Mouse (Mus musculus) MEL (cell line): Measurements from ENCODE around the gene Supt16. TPM values are rescaled to one million over a fixed set of nuclear protein-coding genes. Genes with fewer than 3 reads are reported as not detected.

Source experiments
- DNase-seq: peaks from one replicate; pipeline ENCODE4 v3.0.0; 2011; ENCODE audit warnings: low read depth, low spot score
- H3K27ac ChIP-seq: 2 replicates; pipeline ENCODE4 v1.5.1; 2012; ENCODE audit warnings: low read depth, mild to moderate bottlenecking, control low read depth, low read length, moderate library complexity; ENCODE audit not compliant: control insufficient read depth
- H3K27me3 ChIP-seq, 2 experiments: fragments of 150-350 bp in 1 of 2; sonication (generic) in 1 of 2; 2 replicates each; pipeline ENCODE4 v1.6.1; 2012; ENCODE audit warnings: low read length in 2 of 2, mild to moderate bottlenecking in 2 of 2, improper control_type of control experiment in 1 of 2, moderate library complexity in 1 of 2; ENCODE audit not compliant: insufficient read depth in 2 of 2, control insufficient read depth in 1 of 2
- H3K36me3 ChIP-seq, 2 experiments: 2 replicates each; pipeline ENCODE4 v1.6.1; 2012 to 2014; ENCODE audit warnings: low read length in 2 of 2, improper control_type of control experiment in 1 of 2, inconsistent platforms in 1 of 2, mild to moderate bottlenecking in 1 of 2; ENCODE audit not compliant: insufficient read depth in 2 of 2, control insufficient read depth in 1 of 2
- H3K4me1 ChIP-seq, 2 experiments: fragments of 150-350 bp in 1 of 2; sonication (generic) in 1 of 2; 2 replicates each; pipeline ENCODE4 v1.6.1; 2012; ENCODE audit warnings: low read length in 2 of 2, improper control_type of control experiment in 1 of 2, mild to moderate bottlenecking in 1 of 2; ENCODE audit not compliant: insufficient read depth in 2 of 2, control insufficient read depth in 1 of 2
- H3K4me3 ChIP-seq, 2 experiments: fragments of 150-350 bp in 1 of 2; sonication (generic) in 1 of 2; 2 replicates each; pipeline ENCODE4 v1.5.1; 2012; ENCODE audit warnings: low read depth in 2 of 2, low read length in 2 of 2, mild to moderate bottlenecking in 2 of 2, moderate library complexity in 2 of 2, control low read depth in 1 of 2, improper control_type of control experiment in 1 of 2; ENCODE audit not compliant: control insufficient read depth in 1 of 2, insufficient read depth in 1 of 2
- H3K79me2 ChIP-seq: 2 replicates; pipeline ENCODE4 v1.6.1; 2012; ENCODE audit warnings: mild to moderate bottlenecking, low read length, moderate library complexity; ENCODE audit not compliant: control insufficient read depth, poor library complexity, insufficient read depth
- H3K9ac ChIP-seq: 2 replicates; pipeline ENCODE4 v1.6.1; 2012; ENCODE audit warnings: low read depth, mild to moderate bottlenecking, control low read depth, low read length, moderate library complexity; ENCODE audit not compliant: control insufficient read depth, poor library complexity, severe bottlenecking
- H3K9me3 ChIP-seq: fragments of 150-350 bp; sonication (generic); replicated peaks from 2 replicates; pipeline ENCODE4 v1.6.1; 2012; ENCODE audit warnings: mild to moderate bottlenecking, low read length, improper control_type of control experiment, moderate library complexity; ENCODE audit not compliant: insufficient read depth
- BHLHE40 ChIP-seq: IDR thresholded peaks from 2 replicates; pipeline ENCODE4 v1.6.1; 2012; ENCODE audit warnings: low read depth, mild to moderate bottlenecking, inconsistent platforms, low read length, improper control_type of control experiment, borderline replicate concordance
- CHD1 ChIP-seq: IDR thresholded peaks from 2 replicates; pipeline ENCODE4 v1.6.1; 2012; ENCODE audit warnings: low read depth, mild to moderate bottlenecking, inconsistent platforms, low read length, improper control_type of control experiment
- CHD2 ChIP-seq: IDR thresholded peaks from 2 replicates; pipeline ENCODE4 v1.6.1; 2011; ENCODE audit warnings: low read length, improper control_type of control experiment
- CTCF ChIP-seq, 3 experiments: IDR thresholded peaks in 2 of 3; conservative IDR thresholded peaks in 1 of 3; 2 replicates each; pipeline ENCODE4 v1.5.1; 2011 to 2012; ENCODE audit warnings: low read length in 3 of 3, low read depth in 2 of 3, mild to moderate bottlenecking in 2 of 3, improper control_type of control experiment in 1 of 3, inconsistent platforms in 1 of 3, mixed read lengths in 1 of 3, moderate library complexity in 1 of 3; ENCODE audit not compliant: control insufficient read depth in 1 of 3, insufficient read depth in 1 of 3, poor library complexity in 1 of 3, severe bottlenecking in 1 of 3
- E2F4 ChIP-seq: IDR thresholded peaks from 2 replicates; pipeline ENCODE4 v1.6.1; 2011; ENCODE audit warnings: low read depth, low read length, improper control_type of control experiment, borderline replicate concordance
- ELF1 ChIP-seq: IDR thresholded peaks from 2 replicates; pipeline ENCODE4 v1.6.1; 2014; ENCODE audit warnings: low read depth, mild to moderate bottlenecking, inconsistent platforms, low read length, improper control_type of control experiment, moderate library complexity
- ETS1 ChIP-seq: IDR thresholded peaks from 2 replicates; pipeline ENCODE4 v1.6.1; 2012; ENCODE audit warnings: low read depth, mild to moderate bottlenecking, inconsistent platforms, low read length, improper control_type of control experiment, moderate library complexity
- HCFC1 ChIP-seq: IDR thresholded peaks from 2 replicates; pipeline ENCODE4 v1.6.1; 2012; ENCODE audit warnings: low read depth, mild to moderate bottlenecking, inconsistent platforms, low read length, improper control_type of control experiment, moderate library complexity
- KAT2A ChIP-seq: conservative IDR thresholded peaks from 2 replicates; pipeline ENCODE4 v1.6.1; 2012; ENCODE audit warnings: low read depth, low read length, improper control_type of control experiment, inconsistent platforms
- MAX ChIP-seq: IDR thresholded peaks from 2 replicates; pipeline ENCODE4 v1.6.1; 2011; ENCODE audit warnings: low read length, improper control_type of control experiment
- MAZ ChIP-seq: IDR thresholded peaks from 2 replicates; pipeline ENCODE4 v1.6.1; 2012; ENCODE audit warnings: low read depth, mild to moderate bottlenecking, inconsistent platforms, low read length, improper control_type of control experiment
- MXI1 ChIP-seq: IDR thresholded peaks from 2 replicates; pipeline ENCODE4 v1.6.1; 2011; ENCODE audit warnings: mild to moderate bottlenecking, low read depth, low read length, improper control_type of control experiment
- MYC ChIP-seq: IDR thresholded peaks from 2 replicates; pipeline ENCODE4 v1.6.1; 2011; ENCODE audit warnings: low read depth, mild to moderate bottlenecking, low read length, improper control_type of control experiment, moderate library complexity
- NELFE ChIP-seq: IDR thresholded peaks from 2 replicates; pipeline ENCODE4 v1.6.1; 2011; ENCODE audit warnings: low read depth, low read length, improper control_type of control experiment
- NRF1 ChIP-seq: IDR thresholded peaks from 2 replicates; pipeline ENCODE4 v1.6.1; 2014; ENCODE audit warnings: low read depth, mild to moderate bottlenecking, inconsistent platforms, low read length, improper control_type of control experiment, moderate library complexity; ENCODE audit not compliant: poor library complexity, insufficient read depth, severe bottlenecking
- POLR2A ChIP-seq, 2 experiments: IDR thresholded peaks; 2 replicates each; pipeline ENCODE4 v1.6.1; 2011 to 2012; ENCODE audit warnings: low read length in 2 of 2, mild to moderate bottlenecking in 2 of 2, control low read depth in 1 of 2, improper control_type of control experiment in 1 of 2, low read depth in 1 of 2, moderate library complexity in 1 of 2; ENCODE audit not compliant: control insufficient read depth in 1 of 2, insufficient read depth in 1 of 2, poor library complexity in 1 of 2
- POLR2AphosphoS2 ChIP-seq: IDR thresholded peaks from 2 replicates; pipeline ENCODE4 v1.6.1; 2011; ENCODE audit warnings: low read length, improper control_type of control experiment
- POLR2AphosphoS5 ChIP-seq: IDR thresholded peaks from 2 replicates; pipeline ENCODE4 v1.6.1; 2012; ENCODE audit warnings: low read depth, borderline replicate concordance, mild to moderate bottlenecking, inconsistent platforms, low read length, moderate library complexity, mixed read lengths
- RAD21 ChIP-seq: IDR thresholded peaks from 2 replicates; pipeline ENCODE4 v1.6.1; 2011; ENCODE audit warnings: mild to moderate bottlenecking, low read depth, low read length, improper control_type of control experiment
- RCOR1 ChIP-seq: IDR thresholded peaks from 2 replicates; pipeline ENCODE4 v1.6.1; 2012; ENCODE audit warnings: low read depth, mild to moderate bottlenecking, inconsistent platforms, low read length, improper control_type of control experiment
- SIN3A ChIP-seq: IDR thresholded peaks from 2 replicates; pipeline ENCODE4 v1.6.1; 2012; ENCODE audit warnings: low read length, improper control_type of control experiment, inconsistent platforms
- TBP ChIP-seq: IDR thresholded peaks from 2 replicates; pipeline ENCODE4 v1.8.0; 2011; ENCODE audit warnings: low read depth, low read length, improper control_type of control experiment
- TCF12 ChIP-seq: IDR thresholded peaks from 2 replicates; pipeline ENCODE4 v1.6.1; 2014; ENCODE audit warnings: low read depth, mild to moderate bottlenecking, inconsistent platforms, low read length, improper control_type of control experiment, moderate library complexity
- UBTF ChIP-seq: IDR thresholded peaks from 2 replicates; pipeline ENCODE4 v1.6.1; 2012; ENCODE audit warnings: low read depth, mild to moderate bottlenecking, inconsistent platforms, low read length, improper control_type of control experiment, moderate library complexity, borderline replicate concordance; ENCODE audit not compliant: insufficient read depth
- USF1 ChIP-seq: IDR thresholded peaks from 2 replicates; pipeline ENCODE4 v1.6.1; 2014; ENCODE audit warnings: low read depth, mild to moderate bottlenecking, inconsistent platforms, low read length, improper control_type of control experiment, moderate library complexity
- USF2 ChIP-seq, 2 experiments: IDR thresholded peaks; 2 replicates each; pipeline ENCODE4 v1.6.1; 2011 to 2012; ENCODE audit warnings: improper control_type of control experiment in 2 of 2, low read length in 2 of 2, borderline replicate concordance in 1 of 2, inconsistent platforms in 1 of 2, low read depth in 1 of 2, mild to moderate bottlenecking in 1 of 2; ENCODE audit not compliant: insufficient read depth in 1 of 2
- ZC3H11A ChIP-seq: IDR thresholded peaks from 2 replicates; pipeline ENCODE4 v1.6.1; 2012; ENCODE audit warnings: low read depth, mild to moderate bottlenecking, inconsistent platforms, low read length, improper control_type of control experiment
- ZKSCAN1 ChIP-seq: IDR thresholded peaks from 2 replicates; pipeline ENCODE4 v1.6.1; 2012; ENCODE audit warnings: low read depth, mild to moderate bottlenecking, inconsistent platforms, low read length, improper control_type of control experiment, moderate library complexity
- ZMIZ1 ChIP-seq: IDR thresholded peaks from 2 replicates; pipeline ENCODE4 v1.6.1; 2012; ENCODE audit warnings: low read depth, mild to moderate bottlenecking, inconsistent platforms, low read length, improper control_type of control experiment, moderate library complexity
- polyA plus RNA-seq, 2 experiments: library from polyadenylated mRNA; stranded (reverse) in 1 of 2; unstranded in 1 of 2; fragments of >175 nt in 1 of 2; fragments of >200 nt in 1 of 2; gene quantifications; 2 replicates each; pipeline versions ENCODE4 v1.2.1 to v1.2.4; 2012; ENCODE audit warnings: low replicate concordance in 2 of 2, low read depth in 1 of 2; ENCODE audit not compliant: insufficient read length in 2 of 2, insufficient read depth in 1 of 2, missing spikeins in 1 of 2
- total RNA-seq: library from RNA; depleted of rRNA; stranded (reverse); fragments of 300-350 nt; gene quantifications from 2 replicates; pipeline ENCODE4 v1.2.3, GENCODE M21; 2012; rRNA removed

The Supt16 gene
- total RNA-seq (87.1 and 97.3 TPM in 2 replicates), polyA plus RNA-seq (100 to 1,000 TPM; 114 to 145 TPM)

GRCm38 (mm10) chr14:52197156-52197878 lies at the start of gene Supt16:
Gene Supt16, minus strand, starts transcription at chr14:52197416.
- peak within 1 kb of the TSS; percentile 94 to 99 for H3K4me3 ChIP-seq
- H3K9me3 ChIP-seq = no peaks in the 10 kb centered on the region
- TF ChIP-seq RAD21 (no peak), ELF1 (peak; percentile 84), ETS1 (0 out of 2 replicates have a peak, but pooled peaks have one; percentile 15), MXI1 (no peak; the same call in none of the 2 replicates), SIN3A (peak; percentile 84), HCFC1 (peak; percentile 93), USF2 (IDR thresholded peaks at IDR 0.05; ENCODE audit: borderline replicate concordance in 1 of 2, insufficient read depth in 1 of 2, low read depth in 1 of 2, low read length in 2 of 2) (peak; percentile 81 to 91), E2F4 (peak; percentile 78; the same call in 1 of the 2 replicates), MAZ (peak; percentile 81), KAT2A (peak; percentile 77; the same call in 1 of the 2 replicates), POLR2A (IDR thresholded peaks at IDR 0.05; ENCODE audit: control insufficient read depth in 1 of 2, insufficient read depth in 1 of 2, low read depth in 1 of 2, low read length in 2 of 2, poor library complexity in 1 of 2) (peak in 1 of 2 experiments; percentile 79), ZMIZ1 (peak; percentile 87), USF1 (peak; percentile 99), TCF12 (peak; percentile 52; the same call in 1 of the 2 replicates), TBP (peak; percentile 79; the same call in 1 of the 2 replicates), UBTF (0 out of 2 replicates have a peak, but pooled peaks have one; percentile 47), POLR2AphosphoS2 (peak; percentile 96), ZKSCAN1 (peak; percentile 54; the same call in 1 of the 2 replicates), NRF1 (0 out of 2 replicates have a peak, but pooled peaks have one; percentile 11), RCOR1 (peak; percentile 46; the same call in 1 of the 2 replicates), MAX (peak; percentile 89), CHD1 (0 out of 2 replicates have a peak, but pooled peaks have one; percentile 59), POLR2AphosphoS5 (no peak), ZC3H11A (no peak), CTCF (IDR thresholded peaks at IDR 0.05 in 2 of 3, conservative IDR thresholded peaks at IDR 0.05 in 1 of 3; ENCODE audit: control insufficient read depth in 1 of 3, insufficient read depth in 1 of 3, low read depth in 2 of 3, low read length in 3 of 3, poor library complexity in 1 of 3, severe bottlenecking in 1 of 3) (no peak), MYC (no peak; the same call in 1 of the 2 replicates), NELFE (peak; percentile 71), CHD2 (peak; percentile 85), BHLHE40 (peak; percentile 92)
- TF ChIP-seq, all 39 proteins: peak for 23
- H3K9ac ChIP-seq = peak within 1 kb of the TSS; percentile 100
- H3K4me1 ChIP-seq = peaks cover 23 to 27% of the 10 kb centered on the region in 2 experiments
- DNase-seq = peak; percentile 91
- no peaks in the 10 kb centered on the region for H3K27me3 ChIP-seq
- peaks cover 45% of the 10 kb centered on the region for H3K79me2 ChIP-seq
- H3K36me3 ChIP-seq = peaks cover 13 to 53% of the 10 kb centered on the region in 2 experiments
- peak within 1 kb of the TSS; percentile 100 for H3K27ac ChIP-seq
